Mouse (Mus musculus): ENCODE results near the gene 2610507B11Rik. TPM values are rescaled to one million over a fixed set of nuclear protein-coding genes. Genes with fewer than 3 reads are reported as not detected.
"Not testable (repeated sequence)": the region's sequence is repeated elsewhere in the genome, so short reads cannot be mapped to it uniquely, and the experiment has no call there.

2610507B11Rik gene
- polyA plus RNA-seq, 1 experiment: 49.5 TPM

DNA sequence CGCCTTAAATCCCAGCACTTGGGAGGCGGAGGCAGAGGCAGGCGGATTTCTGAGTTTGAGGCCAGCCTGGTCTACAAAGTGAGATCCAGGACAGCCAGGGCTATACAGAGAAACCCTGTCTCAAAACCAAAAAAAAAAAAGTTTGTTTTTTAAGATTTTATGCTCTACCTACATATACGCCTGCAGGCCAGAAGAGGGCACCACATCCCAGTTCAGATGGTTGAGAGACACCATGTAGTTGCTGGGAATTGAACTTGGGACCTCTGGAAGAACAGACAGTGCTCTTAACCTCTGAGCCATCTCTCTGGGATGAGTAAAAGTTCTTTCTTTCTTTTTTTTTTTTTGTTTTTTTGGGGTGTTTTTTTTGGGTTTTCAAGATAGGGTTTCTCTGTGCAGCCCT lies 14.6 kb downstream of the 2610507B11Rik start:
- WGBS: 94% methylated on average over 4 of the region's 4 CpGs
- not testable (repeated sequence) for DNase-seq (ENCODE audit: low read depth, low spot score)

DNA sequence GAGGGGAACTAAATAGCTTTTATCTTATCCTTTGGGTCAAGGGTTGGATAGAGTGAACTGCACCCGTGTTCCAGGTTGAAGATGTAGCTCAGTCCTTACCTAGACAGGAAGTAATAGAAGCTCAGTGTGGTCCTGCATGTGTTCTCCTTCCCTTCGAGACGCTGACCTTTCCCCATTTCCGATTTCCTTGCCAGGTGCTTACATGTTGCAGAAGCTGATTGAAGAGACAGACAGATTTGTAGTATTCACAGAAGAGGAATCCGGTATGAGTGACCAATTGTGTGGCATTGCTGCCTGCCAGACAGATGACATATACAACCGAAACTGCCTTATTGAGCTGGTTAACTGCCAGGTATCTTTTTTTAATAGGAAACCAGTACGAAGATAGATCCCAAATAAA lies 17.3 kb downstream of the 2610507B11Rik start:
- 75% methylated on average over 7 of the region's 7 CpGs for WGBS
- DNase-seq (ENCODE audit: low read depth, low spot score): no peak

DNA sequence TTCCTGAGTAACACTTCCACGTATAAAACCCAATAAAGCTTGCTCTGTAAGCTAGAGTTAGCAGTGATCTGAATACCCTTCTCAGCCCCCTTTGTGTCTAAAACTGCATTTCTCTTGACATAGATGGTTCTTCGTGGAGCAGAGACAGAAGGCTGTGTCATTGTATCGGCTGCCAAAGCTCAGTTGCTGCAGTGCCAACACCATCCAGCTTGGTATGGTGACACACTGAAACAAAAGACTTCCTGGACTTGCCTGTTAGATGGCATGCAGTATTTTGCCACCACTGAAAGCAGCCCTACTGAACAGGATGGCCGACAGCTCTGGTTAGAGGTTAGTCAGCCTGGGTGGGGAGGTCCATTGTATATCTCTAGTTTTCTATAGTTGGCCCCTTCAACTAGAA lies 18.0 kb downstream of the 2610507B11Rik start:
- WGBS: 85% methylated on average over 4 of the region's 4 CpGs
- no peak for DNase-seq (ENCODE audit: low read depth, low spot score)

DNA sequence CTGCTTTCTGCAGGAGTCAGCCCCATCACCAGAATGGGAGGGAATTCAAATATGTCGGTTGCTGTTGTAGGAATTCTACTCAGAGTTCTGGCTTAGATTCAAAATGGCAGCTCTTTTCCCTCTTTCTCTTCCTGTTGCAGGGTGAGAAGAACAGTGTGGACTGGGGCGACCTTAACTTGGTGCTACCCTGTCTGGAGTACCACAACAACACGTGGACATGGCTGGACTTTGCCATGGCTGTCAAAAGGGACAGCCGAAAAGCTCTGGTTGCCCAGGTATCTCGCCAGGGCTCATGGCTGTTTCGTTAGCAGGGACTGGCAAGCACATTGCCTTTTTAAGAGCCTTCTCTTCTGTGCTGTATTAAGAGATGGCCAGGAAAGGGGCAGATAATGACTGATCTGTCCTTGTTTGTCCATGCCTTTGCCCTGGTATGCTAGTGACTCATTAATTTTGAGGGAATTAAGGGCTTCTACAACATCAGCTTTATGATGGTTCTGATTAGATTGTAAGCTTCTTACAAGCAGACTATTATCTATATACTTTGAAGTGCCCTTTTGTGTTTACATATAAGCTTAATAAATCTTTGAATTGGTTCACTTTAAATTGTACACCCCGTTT lies 27.7 kb downstream of the 2610507B11Rik start:
- DNase-seq (ENCODE audit: low read depth, low spot score): no peak

DNA sequence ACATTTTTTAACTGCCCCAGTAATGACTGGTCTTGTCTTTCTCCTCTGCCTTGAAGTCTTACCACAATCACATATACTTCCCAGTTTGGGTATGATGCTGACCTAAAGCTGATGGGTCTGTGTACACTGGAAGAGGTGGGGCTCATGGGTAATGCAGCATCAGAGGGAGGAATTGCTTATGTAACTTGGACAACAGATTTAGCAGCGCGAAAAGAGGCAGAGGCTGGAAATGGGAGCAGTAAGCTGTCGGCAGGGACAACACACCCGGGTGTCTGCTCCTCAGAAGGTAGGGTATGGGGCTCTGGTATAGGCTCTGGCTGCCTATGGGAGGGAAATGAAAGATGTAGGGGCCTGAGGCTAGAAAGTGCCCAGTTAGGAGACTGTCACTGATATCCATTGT lies 29.1 kb downstream of the 2610507B11Rik start, which contains the start of gene BC030499:
Gene BC030499 (plus strand): TSS at position 188 of the 400 bp plus-strand sequence.
- WGBS: 91% methylated on average over 4 of the region's 4 CpGs
- DNase-seq (ENCODE audit: low read depth, low spot score): no peak

More for the DNA sequence above, 27.7 kb downstream of the 2610507B11Rik start:
- WGBS: 80% methylated on average over 7 of the region's 7 CpGs

DNA sequence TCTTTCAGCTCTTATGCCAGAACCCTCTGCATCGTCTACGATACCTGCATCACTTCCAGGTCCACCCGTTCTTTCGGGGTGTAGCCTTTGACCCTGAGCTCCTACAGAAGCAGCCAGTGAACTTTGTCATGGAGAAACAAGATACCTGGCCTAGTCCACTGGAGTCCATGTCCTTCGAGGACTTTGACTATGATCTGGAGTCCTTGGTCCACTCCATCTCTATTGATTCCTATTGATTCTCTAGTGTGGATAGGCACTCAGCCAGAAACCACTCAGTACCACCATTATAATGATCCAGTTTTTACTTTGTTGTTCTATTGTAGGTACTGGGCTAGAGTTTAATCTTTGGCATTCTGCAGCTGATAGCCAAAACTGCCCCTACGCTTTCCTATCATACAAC lies 33.0 kb downstream of the 2610507B11Rik start:
- DNase-seq (ENCODE audit: low read depth, low spot score): no peak
- WGBS: 88% methylated on average over 6 of the region's 6 CpGs

DNA sequence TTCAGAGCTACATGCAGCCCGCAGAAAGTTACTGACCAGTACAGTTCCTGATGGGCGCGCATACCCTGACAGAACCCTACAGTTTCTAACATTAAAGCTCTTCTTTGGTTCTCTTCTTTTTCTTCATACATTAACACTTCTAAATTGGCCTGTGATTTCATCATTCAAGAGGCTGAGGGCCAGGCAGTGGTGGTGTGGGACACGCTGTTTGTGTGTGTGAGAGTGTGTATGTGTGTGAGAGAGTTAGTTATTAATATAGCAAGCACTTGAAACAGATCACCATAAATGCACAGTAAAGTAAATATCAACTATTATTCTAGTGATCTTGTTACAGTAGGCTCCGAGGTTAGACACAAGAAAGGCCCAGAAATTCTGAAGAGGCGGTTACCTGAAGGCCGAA lies 39.4 kb downstream of the 2610507B11Rik start:
- DNase-seq (ENCODE audit: low read depth, low spot score): no peak
- WGBS: 61% methylated on average over 7 of the region's 7 CpGs

DNA sequence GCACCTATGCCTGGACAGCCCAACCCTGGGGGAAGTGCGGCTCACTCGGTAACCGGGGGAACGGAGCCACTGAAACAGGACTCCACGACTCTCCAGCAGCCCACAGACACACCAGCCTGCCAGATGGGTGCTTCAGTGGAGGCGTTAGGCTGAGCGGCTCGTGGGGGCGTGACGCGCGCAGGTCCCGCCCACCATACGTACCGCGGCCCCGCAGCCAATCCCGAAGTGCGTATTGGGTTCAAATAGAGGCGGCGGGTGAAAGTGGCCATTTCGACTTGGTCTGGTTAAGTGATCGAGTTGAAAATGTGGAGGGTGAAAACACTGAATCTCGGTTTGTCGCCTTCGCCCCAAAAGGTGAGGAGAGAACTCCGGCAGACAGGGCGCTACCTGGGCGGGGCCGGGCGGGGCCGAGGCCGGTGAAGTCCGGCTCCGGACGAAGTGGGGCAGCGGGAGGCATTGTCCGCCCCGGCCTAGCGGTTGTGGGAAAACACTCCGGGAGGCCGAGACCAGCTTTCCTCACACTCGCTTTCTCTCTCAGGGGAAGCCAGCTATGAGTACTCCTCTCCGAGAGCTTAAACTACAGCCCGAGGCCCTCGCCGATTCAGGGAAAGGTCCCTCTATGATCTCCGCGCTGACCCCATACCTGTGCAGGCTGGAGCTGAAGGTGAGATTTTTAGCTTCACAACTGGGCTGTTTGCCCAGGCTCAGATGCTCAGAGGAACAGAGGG lies 40.0 kb downstream of the 2610507B11Rik start, which contains the start of gene Spag5:
Gene Spag5 (plus strand): TSS at position 173 of the 728 bp plus-strand sequence.
- peak; percentile 46 for DNase-seq (ENCODE audit: low read depth, low spot score)
- WGBS: under 1% methylated on average over 49 of the region's 49 CpGs

DNA sequence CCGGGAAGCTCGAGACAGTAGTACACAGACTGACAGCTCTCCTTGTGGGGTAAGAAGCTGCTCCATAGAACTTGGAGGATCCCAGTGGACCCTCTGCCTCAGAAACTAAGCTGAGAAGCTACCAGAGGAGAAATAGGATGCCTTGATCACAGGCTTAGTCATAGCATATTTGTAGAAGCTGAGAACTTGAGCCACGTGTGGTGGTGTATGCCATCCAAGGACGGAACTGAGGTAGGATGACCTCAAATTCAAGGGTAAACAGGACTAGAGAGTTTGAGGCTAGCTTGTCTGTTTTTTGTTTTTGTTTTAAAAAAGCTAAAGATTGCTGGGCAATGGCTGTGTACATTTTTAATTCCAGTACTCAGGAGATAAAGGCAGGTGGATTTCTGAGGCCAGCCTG lies 43.7 kb downstream of the 2610507B11Rik start:
- WGBS: 88% methylated on average over 4 of the region's 4 CpGs
- DNase-seq (ENCODE audit: low read depth, low spot score): no peak

DNA sequence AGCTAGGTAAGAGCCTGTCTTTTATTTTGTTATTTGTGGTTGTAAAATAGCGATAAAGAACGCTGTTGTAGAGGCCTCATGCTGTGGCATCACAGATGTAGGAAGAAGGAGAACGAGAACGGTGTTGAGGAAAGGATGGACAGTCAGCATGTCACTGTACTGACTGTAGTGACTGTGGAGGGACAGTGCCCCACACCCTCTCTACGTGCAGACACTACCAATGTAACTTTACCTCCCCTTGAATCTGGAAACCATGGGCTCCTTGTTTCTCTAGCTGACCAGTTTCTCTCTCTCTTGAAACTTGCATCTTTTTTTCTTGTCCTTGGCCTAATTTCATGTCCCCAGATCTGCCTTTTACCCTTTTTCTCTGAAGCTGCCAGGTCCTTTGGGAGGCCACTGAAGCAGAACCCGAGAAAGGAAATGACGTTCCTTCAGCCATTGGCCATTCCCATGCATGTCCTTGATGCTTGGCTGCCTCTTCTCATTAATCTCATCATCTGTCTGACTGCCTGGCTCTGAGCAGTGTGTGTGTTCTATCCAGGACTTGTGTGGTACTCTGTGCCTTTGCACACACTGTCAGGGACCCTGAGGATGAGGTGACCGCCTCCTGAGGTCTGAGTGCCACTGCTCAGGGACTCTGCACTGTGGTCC lies 49.4 kb downstream of the 2610507B11Rik start:
- no peak for DNase-seq (ENCODE audit: low read depth, low spot score)
- WGBS: 92% methylated on average over 8 of the region's 8 CpGs

DNA sequence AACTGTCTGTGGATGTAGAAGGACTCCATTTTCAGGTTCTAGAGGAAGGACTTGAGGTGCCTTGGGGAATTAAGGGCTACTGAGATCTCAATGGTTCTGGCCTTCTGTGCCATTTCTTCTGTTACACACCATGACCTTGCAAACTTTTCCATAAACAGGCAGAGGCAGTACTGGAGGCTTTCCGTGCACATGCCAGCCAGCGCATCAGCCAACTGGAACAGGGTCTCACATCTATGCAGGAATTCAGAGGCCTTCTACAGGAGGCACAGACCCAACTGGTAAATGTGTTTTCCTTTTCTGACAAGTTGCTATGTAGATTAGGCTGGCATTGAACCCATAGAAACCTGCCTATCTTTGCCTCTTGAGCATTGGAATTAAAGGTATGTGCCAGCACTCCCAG lies 52.1 kb downstream of the 2610507B11Rik start:
- DNase-seq (ENCODE audit: low read depth, low spot score): no peak
- 99% methylated on average over 2 of the region's 2 CpGs for WGBS

DNA sequence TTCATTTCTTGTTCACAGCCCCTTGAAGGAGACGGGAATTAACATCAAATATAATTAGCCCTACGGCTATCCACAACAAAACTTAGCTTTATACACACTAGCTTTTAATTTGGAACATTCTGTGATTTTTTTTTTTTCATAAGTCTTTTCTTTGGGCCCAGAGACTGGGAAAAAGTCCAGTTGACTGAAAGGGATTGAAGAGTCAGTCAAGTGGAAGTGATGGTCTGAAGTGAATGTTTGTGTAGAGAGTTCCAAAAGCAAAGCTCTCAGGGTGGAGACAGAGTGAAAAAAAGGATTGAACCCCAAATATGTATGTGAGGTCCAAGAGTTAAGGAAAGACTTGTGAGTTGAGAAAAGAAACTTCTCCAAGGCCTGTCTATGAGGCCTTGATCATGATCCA lies 56.9 kb downstream of the 2610507B11Rik start:
- WGBS: 87% methylated on average over 2 of the region's 2 CpGs
- DNase-seq (ENCODE audit: low read depth, low spot score): no peak

DNA sequence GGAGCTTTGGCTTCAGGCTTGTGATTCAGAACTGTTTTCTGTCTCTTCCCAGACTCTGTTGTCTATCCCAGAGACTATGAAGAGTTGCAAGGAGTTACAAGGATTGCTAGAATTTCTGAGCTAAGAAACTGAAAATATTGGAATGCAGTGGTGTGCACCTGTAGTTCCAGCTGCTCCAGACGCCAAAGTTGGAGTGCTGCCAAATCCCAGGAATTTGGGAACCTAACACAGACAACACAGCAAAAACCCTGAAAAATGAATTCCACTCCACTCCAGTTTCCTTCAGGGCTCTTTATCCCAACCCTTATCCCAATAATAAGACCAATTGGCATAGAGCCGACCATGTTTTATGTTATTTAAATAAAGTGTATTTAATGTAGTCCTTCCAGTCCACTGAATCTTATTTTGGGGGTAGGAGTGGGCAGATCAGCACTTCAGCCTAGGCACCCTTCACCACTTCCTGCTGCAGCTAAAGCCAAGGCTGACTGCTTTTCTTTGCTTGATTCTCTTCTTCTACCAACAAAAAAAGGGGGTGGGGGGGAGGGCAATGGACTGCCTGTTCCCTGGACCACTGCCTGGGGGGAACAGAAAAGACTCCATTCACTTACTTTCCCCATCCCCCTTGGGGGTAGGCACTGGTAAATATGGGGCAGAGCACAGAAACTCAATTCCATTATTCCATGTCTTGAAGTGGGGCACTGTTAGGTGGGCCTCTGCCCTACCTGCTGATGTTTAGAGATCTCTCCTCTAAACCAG lies 60.7 kb downstream of the 2610507B11Rik start:
- WGBS: 28% methylated on average over 2 of the region's 2 CpGs
- DNase-seq (ENCODE audit: low read depth, low spot score): no peak

DNA sequence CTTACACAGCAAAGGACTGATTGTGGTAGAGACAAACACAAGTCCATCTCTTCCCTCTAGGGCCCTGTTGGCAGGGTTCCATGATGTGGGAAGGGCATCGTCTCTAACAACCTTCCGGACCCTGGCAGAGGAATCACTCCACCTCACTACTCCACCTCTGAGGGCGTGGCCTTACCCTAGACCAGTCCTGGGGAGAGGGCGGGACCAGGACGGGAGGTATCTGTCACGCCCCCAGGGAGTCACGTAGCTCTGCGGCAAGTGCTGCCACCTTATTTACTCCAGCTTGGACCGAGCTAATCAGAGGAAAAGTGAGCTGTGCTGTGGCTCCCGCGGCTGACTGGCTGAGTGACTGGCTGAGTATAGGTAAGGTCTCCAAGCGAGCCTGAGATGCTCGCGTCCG lies 61.3 kb downstream of the 2610507B11Rik start, which contains the start of gene Aldoc:
Gene Aldoc (plus strand): TSS at position 109 of the 400 bp plus-strand sequence.
- WGBS: 6% methylated on average over 15 of the region's 15 CpGs
- peak; percentile 96 for DNase-seq (ENCODE audit: low read depth, low spot score)

DNA sequence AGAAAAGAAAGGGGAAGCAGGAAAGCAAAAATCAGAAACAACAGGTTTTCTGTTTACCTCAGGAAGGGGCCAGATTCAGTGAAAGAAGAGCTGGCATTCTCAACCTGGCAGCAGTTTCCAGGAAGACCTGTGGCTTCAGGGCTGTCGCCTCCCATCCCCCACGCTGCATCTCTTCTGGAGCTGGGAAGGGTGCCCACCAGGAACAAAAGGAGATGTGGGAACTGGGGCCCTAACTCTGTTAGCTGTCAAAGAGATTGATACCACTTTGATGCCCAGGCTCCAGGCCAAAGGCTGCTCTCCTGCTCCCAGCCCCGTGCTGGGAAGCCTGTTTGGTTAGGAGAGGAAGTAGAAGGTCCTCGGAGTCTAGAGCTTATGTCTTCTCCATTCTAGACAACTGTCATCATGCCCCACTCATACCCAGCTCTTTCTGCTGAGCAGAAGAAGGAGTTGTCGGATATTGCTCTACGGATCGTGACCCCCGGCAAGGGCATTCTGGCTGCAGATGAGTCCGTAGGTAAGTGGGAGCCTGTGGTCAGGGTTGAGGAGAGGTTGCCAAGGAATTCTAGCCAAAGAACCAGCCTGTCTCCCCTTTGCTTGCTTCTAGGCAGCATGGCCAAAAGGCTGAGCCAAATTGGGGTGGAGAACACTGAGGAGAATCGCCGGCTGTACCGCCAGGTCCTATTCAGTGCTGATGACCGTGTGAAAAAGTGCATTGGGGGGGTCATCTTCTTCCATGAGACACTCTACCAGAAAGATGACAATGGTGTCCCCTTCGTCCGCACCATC lies 62.6 kb downstream of the 2610507B11Rik start:
- WGBS: 89% methylated on average over 15 of the region's 15 CpGs
- no peak for DNase-seq (ENCODE audit: low read depth, low spot score)

DNA sequence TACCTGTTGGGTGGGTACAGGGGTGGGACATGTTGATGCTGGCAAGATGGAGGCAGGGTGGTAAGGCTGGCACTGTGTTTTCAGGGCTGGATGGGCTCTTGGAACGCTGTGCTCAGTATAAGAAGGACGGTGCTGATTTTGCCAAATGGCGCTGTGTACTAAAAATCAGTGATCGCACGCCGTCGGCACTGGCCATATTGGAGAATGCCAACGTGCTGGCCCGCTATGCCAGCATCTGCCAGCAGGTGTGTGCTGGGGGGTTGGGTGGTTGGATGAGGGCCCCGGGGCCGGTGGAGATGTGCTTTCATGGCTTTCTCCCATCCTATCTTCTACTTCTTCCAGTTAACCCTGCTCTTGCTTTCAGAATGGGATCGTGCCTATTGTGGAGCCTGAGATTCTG lies 63.4 kb downstream of the 2610507B11Rik start:
- 94% methylated on average over 12 of the region's 12 CpGs for WGBS
- no peak for DNase-seq (ENCODE audit: low read depth, low spot score)

DNA sequence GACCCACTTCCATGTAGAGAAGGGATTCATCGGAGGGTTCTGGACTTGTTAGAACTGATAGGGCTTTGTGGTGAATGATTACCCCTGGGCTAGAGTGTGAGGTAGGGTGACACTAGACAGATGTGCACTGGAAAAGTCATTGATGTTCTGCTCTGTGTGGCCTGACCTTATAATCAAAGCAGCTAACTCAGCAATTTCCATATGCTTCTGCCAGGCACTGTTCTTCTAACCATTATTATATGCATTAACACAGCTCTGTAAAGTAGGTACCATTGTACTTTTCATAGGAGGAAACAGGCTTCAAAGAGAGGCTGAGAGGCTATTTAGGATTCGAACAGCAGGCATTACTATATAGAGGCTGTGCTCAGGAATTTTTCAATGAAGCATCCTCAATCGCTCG lies 65.7 kb downstream of the 2610507B11Rik start:
- WGBS: 93% methylated on average over 4 of the region's 4 CpGs
- DNase-seq (ENCODE audit: low read depth, low spot score): no peak

DNA sequence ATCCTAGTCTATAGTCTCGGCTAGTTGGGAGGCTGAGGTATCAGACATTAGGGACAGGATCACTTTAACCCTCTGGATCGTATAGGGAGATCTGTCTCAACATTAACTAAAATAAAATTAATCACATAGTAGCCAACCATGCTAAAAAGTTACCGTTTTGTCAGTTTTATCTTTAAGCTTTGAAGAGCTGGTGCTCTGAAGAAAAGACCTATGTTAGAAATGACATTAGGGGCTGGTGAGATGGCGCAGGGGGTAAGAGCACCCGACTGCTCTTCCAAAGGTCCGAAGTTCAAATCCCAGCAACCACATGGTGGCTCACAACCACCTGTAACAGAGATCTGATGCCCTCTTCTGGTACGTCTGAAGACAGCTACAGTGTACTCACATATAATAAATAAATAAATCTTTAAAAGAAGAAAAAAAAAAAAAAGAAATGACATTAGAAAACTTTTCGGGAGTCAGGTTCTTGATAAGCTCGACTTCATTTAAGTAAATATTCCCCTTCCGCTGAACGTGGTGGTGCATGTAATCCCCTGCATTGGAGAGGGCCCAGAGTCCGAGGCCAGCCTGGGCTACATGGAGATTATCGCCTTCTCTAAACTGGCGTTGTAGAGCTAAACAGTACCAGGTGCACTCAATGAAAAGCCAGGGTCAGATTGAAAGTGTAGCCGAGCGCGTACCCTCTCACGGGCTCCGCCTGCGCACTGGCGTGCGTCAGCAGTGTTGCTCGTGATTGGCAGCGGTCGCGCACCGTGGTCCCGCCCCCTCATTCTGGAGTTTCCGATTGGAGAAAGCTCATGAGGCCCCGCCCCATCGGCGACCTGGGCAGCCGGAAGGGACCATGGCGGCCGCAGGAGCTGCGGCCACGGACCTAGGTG lies 66.3 kb downstream of the 2610507B11Rik start, which contains the start of gene Pigs:
Gene Pigs (plus strand): TSS at position 782 of the 878 bp plus-strand sequence.
- WGBS: 9% methylated on average over 37 of the region's 37 CpGs
- DNase-seq (ENCODE audit: low read depth, low spot score): peak; percentile 81
